Mouse (Mus musculus) forebrain, embryonic 12.5 days (tissue): Measurements from ENCODE around the gene Plxna2. TPM values are rescaled to one million over a fixed set of nuclear protein-coding genes. Genes with fewer than 3 reads are reported as not detected.

ENCODE experiments used
- ATAC-seq: fragments of 200-750 bp; cut with Nextera tagmentation; 2 replicates; pipeline ENCODE4 v1.8.0; 2017; ENCODE audit warnings: moderate TSS enrichment; ENCODE audit not compliant: low FRiP score
- H3K27ac ChIP-seq: fragments of 300-500 bp; sonication (generic); 2 replicates; pipeline ENCODE4 v1.5.1; 2016; ENCODE audit warnings: mild to moderate bottlenecking
- H3K27me3 ChIP-seq: fragments of 300-500 bp; sonication (generic); 2 replicates; pipeline ENCODE4 v1.6.1; 2016; ENCODE audit warnings: mild to moderate bottlenecking
- H3K36me3 ChIP-seq: fragments of 300-500 bp; sonication (generic); replicated peaks from 2 replicates; pipeline ENCODE4 v1.6.1; 2016; ENCODE audit warnings: mild to moderate bottlenecking
- H3K4me1 ChIP-seq: fragments of 300-500 bp; sonication (generic); 2 replicates; pipeline ENCODE4 v1.6.1; 2016
- H3K4me2 ChIP-seq: fragments of 300-500 bp; sonication (generic); 2 replicates; pipeline ENCODE4 v1.6.1; 2016; ENCODE audit warnings: mild to moderate bottlenecking, moderate library complexity
- H3K4me3 ChIP-seq: fragments of 300-500 bp; sonication (generic); replicated peaks from 2 replicates; pipeline ENCODE4 v1.5.1; 2016; ENCODE audit warnings: mild to moderate bottlenecking
- H3K9ac ChIP-seq: fragments of 300-500 bp; sonication (generic); 2 replicates; pipeline ENCODE4 v1.6.1; 2016; ENCODE audit warnings: mild to moderate bottlenecking
- H3K9me3 ChIP-seq: fragments of 300-500 bp; sonication (generic); 2 replicates; pipeline ENCODE4 v1.6.1; 2016
- WGBS: fragments of 180-500 bp; shearing (Covaris S2); methylation state at CpG from one replicate; pipeline ENCODE4 v1.1.7; 2016; 5-methylcytosine and 5-hydroxymethylcytosine counted together
- polyA plus RNA-seq: library from polyadenylated mRNA; unstranded; fragments of >200 nt; fragmentation: Nextera tagmentation; extraction: Ambion mirVana; gene quantifications from 2 replicates; pipeline ENCODE4 v1.2.1, GENCODE M21; 2016

Plxna2 gene
- polyA plus RNA-seq, 1 experiment from 2014 or later: 34.0 TPM

DNA sequence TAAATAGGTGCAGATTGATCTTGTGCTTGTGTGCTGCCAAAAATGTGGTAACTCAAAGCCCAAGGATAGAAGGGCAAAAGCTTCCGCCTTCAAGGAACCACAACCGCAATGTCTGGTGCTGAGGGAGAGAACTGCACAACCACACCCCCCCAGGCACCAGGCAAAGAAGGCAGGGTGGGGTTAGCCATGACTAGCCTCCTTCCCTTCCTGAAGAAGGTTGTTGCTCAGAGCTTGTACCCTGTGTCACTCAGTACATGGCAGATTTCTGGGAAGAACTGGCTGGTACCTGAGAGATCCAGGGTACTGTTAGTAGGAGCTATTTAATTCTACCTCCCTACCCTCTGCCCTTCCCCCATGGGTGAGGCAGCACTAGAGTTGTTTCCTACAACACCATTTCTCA is 8.1 kb downstream of the Plxna2 start:
- peak overlapping the region; percentile 17 for H3K4me2 ChIP-seq
- H3K9ac ChIP-seq: no peak overlapping the region
- no peak overlapping the region for H3K4me3 ChIP-seq
- no peaks in the 10 kb centered on the region for H3K9me3 ChIP-seq
- H3K27ac ChIP-seq: no peak overlapping the region
- ATAC-seq: no peak
- H3K4me1 ChIP-seq: peaks cover 94% of the 10 kb centered on the region
- no peaks in the 10 kb centered on the region for H3K27me3 ChIP-seq
- no peaks in the 10 kb centered on the region for H3K36me3 ChIP-seq
- 85% methylated on average over 2 of the region's 2 CpGs for WGBS

DNA sequence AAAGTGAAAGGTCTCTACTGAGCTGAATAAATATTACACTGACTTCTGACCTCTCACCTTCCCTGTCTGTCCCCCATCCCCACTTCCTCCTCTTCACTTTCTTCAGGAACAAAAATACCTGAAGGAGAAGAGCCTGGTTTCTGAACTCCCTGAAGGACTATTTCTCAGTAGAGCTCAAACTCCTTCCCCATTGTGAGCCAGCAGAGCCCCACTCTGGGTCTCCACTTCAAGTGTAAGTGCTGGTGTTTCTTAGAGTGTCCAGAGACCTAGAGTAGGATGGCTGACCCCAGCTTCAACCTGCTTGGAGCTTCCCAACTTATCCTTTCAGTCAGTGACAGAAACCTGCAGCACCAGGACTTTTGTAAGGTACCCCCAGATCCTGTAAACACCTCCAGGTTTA is 9.3 kb downstream of the Plxna2 start:
- Histone ChIP-seq H3K27me3 (no peaks in the 10 kb centered on the region), H3K36me3 (no peaks in the 10 kb centered on the region), H3K9ac (no peak overlapping the region), H3K4me3 (no peak overlapping the region), H3K4me1 (peaks cover 92% of the 10 kb centered on the region), H3K27ac (no peak overlapping the region), H3K9me3 (no peaks in the 10 kb centered on the region), H3K4me2 (no peak overlapping the region)
- ATAC-seq: no peak

DNA sequence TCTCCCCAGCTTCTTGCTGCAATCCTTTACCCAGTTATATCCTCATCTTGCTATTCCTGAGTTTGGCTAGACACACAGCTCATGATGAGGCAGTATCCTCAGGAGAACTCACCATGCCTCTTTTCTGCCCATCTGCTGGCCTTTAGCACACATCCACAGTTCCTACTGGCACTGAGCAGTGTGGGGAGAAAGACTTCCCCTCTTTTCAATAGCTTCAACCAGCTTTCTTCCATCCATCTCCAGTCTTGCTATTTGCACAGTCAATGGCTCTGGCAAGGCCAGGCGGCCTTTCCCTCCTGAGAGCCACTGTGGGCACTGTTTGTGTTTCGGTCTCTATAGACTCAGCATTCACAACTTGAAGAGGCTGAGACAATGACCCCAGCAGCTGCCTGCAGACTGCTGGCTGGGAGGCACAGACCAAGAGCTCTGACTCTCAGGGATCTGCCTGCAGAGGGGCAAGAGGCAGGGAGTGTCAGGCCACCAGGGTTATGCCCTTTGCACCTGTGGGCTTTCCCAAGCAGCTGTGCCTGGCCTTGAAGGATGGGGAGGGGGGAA is 11.2 kb downstream of the Plxna2 start:
- Histone ChIP-seq H3K9ac (no peak overlapping the region), H3K4me1 (peaks cover 74% of the 10 kb centered on the region), H3K27me3 (no peaks in the 10 kb centered on the region), H3K36me3 (no peaks in the 10 kb centered on the region), H3K27ac (peak overlapping the region; percentile 69), H3K4me2 (peak overlapping the region; percentile 21; the same call in 1 of the 2 replicates), H3K9me3 (no peaks in the 10 kb centered on the region), H3K4me3 (no peak overlapping the region)
- ATAC-seq: peak; percentile 71
- 11% methylated on average over 2 of the region's 2 CpGs for whole genome bisulfite sequencing

DNA sequence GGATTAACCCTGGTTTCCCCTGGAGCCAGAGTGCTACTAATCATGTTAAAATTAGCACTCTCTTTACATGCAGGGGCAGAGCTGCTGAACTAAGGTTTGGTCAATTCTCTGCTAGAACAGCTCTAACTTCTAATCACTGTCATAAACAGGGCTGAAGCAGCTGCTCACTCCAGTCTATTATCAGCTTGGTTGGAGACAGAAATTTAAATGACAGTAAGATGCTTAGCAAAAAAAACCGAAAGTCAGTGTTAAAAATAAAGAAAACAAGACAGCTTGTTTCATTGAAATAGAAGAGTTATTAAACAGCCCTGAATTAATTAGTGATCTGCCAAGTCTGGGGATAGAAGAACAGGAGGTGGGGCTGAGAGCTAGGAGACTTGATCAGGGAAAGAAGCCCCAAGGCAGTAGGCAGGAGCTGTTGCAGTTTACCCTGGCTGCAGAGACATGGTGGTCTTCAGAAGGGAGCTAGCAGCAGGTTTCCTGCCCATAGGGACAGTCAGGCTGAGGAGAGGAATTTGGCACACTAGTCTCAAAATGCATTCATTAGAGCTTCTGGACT is 12.6 kb downstream of the Plxna2 start:
- WGBS: 31% methylated on average over 1 of the region's 1 CpGs
- Histone ChIP-seq H3K4me3 (no peak overlapping the region), H3K9ac (no peak overlapping the region), H3K4me1 (peaks cover 71% of the 10 kb centered on the region), H3K27me3 (no peaks in the 10 kb centered on the region), H3K27ac (peak overlapping the region; percentile 61), H3K9me3 (no peaks in the 10 kb centered on the region), H3K36me3 (no peaks in the 10 kb centered on the region), H3K4me2 (no peak overlapping the region)
- ATAC-seq: no peak; the same call in 1 of the 2 replicates

DNA sequence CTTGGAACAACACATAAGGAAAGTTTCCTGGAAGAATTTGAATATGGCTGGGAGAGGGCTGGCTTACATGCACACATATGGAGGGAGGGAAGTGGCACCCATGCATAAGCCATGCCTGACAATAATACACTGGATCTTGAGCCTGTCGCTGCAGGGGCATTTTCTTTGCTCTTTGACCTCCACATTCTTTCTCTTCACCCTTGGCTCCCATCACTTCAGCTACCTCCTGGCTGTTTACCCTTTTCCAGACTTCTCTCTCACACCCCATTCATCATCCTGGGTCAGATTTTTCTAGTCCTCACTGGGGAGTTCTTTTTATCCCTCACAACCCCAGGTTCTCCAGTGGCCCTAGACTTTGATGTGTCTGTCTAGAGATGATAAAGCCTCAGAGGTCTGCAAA is 13.6 kb downstream of the Plxna2 start:
- Histone ChIP-seq H3K36me3 (no peaks in the 10 kb centered on the region), H3K4me2 (no peak overlapping the region), H3K4me1 (peaks cover 63% of the 10 kb centered on the region), H3K9ac (no peak overlapping the region), H3K9me3 (no peaks in the 10 kb centered on the region), H3K4me3 (no peak overlapping the region), H3K27me3 (no peaks in the 10 kb centered on the region), H3K27ac (no peak overlapping the region)
- 69% methylated on average over 1 of the region's 1 CpGs for WGBS
- ATAC-seq: no peak

DNA sequence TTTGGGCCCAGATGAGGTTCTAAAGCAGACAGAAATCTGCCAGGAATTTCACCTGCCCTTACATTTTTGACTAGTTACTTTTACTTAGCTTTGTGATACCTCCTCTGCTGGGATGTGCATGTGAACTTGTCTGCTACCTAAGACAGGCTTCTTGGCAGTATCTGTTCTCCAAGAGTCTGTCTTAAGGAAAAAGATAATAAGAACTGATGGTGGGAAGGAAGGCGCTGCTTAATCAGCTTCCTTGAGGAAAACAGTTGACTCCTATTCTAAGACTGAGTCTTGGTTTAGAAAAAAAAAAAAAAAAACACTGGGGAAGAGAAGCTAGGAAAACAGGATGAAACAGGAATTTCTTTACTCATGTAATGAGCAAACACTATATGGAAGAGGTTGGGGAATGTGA is 14.0 kb downstream of the Plxna2 start:
- H3K36me3 ChIP-seq: no peaks in the 10 kb centered on the region
- peaks cover 63% of the 10 kb centered on the region for H3K4me1 ChIP-seq
- 82% methylated on average over 1 of the region's 1 CpGs for WGBS
- H3K9ac ChIP-seq: no peak overlapping the region
- no peak overlapping the region for H3K4me3 ChIP-seq
- ATAC-seq: no peak
- no peaks in the 10 kb centered on the region for H3K9me3 ChIP-seq
- H3K27me3 ChIP-seq: no peaks in the 10 kb centered on the region
- H3K27ac ChIP-seq: no peak overlapping the region
- H3K4me2 ChIP-seq: no peak overlapping the region

DNA sequence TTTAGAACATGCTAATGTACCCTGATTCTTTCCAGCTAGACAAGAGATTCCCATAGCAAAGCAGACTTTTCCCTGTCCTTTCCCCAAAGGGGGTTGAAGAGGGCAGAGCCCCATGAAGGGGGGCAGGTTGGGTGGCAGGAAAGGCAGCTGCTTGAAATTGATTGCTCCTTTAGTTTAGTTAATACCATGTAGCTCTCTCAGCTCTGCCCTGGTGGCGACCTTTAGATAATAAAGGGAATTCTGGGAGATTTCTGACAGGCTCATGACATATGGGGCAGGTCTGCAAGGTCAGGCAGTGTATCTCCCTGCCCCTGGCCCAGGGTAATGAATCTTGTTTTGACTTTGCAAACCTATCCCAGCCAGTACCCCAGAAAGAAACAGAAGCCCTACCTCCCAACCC is 17.4 kb downstream of the Plxna2 start:
- ATAC-seq: no peak
- Histone ChIP-seq H3K4me1 (peaks cover 43% of the 10 kb centered on the region), H3K4me3 (no peak overlapping the region), H3K9me3 (no peaks in the 10 kb centered on the region), H3K9ac (no peak overlapping the region), H3K36me3 (no peaks in the 10 kb centered on the region), H3K4me2 (no peak overlapping the region), H3K27me3 (no peaks in the 10 kb centered on the region), H3K27ac (no peak overlapping the region)
- WGBS: 39% methylated on average over 1 of the region's 1 CpGs

DNA sequence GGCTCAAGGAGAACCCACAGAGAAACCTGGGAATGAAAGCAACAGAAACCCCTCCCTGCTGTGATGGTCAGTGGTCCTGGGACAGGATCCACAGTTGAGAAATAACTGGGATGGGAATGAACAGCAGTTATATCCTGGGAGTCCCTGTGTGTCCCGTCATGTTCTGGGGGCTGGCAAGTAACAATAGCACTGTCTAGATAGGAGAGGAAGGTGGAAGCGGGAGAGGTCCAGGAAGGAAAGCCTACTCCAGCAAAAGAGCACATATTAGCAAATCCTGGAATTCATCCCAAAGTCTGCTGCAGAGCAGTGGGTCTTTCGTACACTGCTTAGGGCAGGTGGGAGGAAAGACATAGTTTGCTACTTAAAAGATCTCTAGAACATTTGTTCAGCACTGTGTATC is 17.9 kb downstream of the Plxna2 start:
- Histone ChIP-seq H3K27ac (0 out of 2 replicates have a peak overlapping the region, but pooled peaks have one; percentile 31), H3K27me3 (no peaks in the 10 kb centered on the region), H3K4me3 (no peak overlapping the region), H3K4me2 (no peak overlapping the region), H3K4me1 (peaks cover 38% of the 10 kb centered on the region), H3K9ac (no peak overlapping the region), H3K36me3 (no peaks in the 10 kb centered on the region), H3K9me3 (no peaks in the 10 kb centered on the region)
- ATAC-seq: no peak
- WGBS: 78% methylated on average over 3 of the region's 3 CpGs

DNA sequence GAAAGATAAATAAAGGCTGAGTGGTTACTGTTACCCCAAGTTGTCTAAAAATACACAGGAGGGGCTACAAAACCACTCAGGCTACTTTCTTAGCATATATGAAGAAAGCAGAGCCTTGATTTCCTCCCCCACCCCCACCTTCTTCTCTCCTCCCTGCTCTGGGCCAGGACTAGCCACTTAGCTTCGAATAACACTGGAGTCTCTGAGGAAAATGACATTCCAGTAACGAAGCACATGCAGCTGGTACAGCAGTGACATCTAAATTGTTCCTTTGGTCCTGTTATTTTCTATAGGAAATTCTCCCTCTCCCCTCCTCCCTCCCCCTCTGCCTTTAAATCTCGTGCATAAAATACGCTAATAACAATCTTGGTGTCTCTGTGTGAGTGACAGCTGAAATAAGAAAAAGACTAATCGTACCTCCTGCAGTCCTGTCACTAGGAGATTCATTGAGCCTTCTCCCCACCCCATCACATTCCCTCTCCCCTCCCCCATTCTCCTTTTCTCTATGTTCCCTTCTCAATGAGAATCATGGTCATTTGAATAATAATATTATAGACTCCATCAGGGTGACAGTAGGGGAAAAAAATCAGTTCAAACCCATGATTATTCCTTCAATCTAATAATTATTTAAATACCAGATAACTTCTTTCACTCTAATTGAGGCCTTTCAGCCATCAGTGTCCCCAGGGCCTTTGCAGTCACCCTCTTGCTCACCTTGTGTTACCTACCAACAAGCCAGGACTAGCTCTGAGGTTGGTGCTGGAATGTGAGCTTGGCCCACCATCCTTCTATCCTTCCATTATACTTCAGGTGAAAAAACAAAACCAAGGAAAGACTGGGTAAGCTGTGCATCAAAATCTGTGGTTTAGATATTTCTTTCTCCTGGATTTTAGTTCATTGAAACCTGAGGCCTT is 19.6 kb downstream of the Plxna2 start:
- Histone ChIP-seq H3K4me1 (peaks cover 27% of the 10 kb centered on the region), H3K36me3 (no peaks in the 10 kb centered on the region), H3K4me3 (no peak overlapping the region), H3K4me2 (no peak overlapping the region), H3K27ac (peak overlapping the region; percentile 68; the same call in 1 of the 2 replicates), H3K27me3 (no peaks in the 10 kb centered on the region), H3K9me3 (no peaks in the 10 kb centered on the region), H3K9ac (no peak overlapping the region)
- peak; percentile 89 for ATAC-seq
- 11% methylated on average over 5 of the region's 5 CpGs for WGBS

DNA sequence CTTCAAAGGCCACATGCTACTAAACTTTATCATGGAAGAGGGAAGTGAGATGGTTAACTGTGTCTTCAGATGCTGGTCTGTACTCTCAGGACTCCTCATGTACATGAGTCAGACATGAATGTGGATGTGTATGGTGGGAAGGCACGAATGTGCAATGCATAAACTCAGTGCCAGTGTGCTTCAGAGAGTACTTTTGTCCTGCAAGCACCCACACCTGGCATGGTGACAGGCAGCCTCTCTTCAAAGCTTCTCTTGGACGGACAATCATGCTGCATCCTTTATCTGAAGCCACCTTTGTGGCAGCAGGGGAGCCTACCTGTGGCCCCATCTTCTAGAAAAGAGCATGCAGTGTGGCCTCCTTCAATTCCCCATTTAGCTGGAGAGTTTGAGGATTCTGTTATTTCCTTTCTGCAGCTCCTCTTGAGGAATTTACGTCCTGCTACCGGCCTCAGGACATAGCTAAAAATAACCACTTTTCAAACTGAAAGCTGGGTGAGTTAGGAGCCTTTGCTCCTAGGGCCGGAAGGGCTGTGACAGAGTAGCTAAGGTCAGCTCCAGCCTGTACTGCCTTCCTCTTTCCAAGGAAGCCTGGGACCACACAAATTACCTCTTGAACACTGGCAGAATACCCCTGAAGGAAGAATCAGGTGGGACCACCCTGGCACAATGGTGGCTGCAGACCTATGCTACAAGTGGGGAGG is 23.7 kb downstream of the Plxna2 start:
- Histone ChIP-seq H3K4me3 (no peak overlapping the region), H3K27ac (no peak overlapping the region), H3K9me3 (no peaks in the 10 kb centered on the region), H3K36me3 (peaks cover 19% of the 10 kb centered on the region), H3K27me3 (no peaks in the 10 kb centered on the region), H3K4me2 (no peak overlapping the region), H3K9ac (no peak overlapping the region), H3K4me1 (peaks cover 15% of the 10 kb centered on the region)
- no peak for ATAC-seq
- WGBS: 81% methylated on average over 5 of the region's 5 CpGs

DNA sequence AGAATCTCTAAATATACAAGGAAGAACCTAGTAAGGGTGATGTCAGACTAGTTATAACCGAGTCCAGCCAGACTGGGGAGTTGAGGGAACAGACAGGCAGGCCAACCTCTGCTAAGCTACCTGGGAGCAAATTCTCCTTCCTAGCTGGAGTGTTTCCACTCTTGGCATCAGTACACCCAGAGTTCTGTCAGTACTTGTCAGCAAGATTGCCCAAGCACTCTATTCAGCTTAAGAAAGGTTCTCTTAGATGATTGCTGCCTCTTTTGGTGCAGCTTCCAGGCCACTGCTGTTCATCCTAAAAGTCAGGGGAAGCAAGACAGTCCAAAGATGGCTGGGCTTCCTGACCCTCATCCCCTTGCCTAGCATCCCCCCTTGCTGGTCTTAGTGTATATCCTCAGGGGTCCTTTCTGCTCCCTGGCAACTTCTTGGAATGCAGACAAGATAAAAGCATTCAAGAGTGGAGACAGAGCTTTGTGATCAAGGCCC is 24.3 kb downstream of the Plxna2 start:
- no peak overlapping the region for H3K9ac ChIP-seq
- H3K4me3 ChIP-seq: no peak overlapping the region
- ATAC-seq: no peak
- 86% methylated on average over 1 of the region's 1 CpGs for WGBS
- H3K4me2 ChIP-seq: no peak overlapping the region
- H3K36me3 ChIP-seq: peaks cover 19% of the 10 kb centered on the region
- no peaks in the 10 kb centered on the region for H3K9me3 ChIP-seq
- H3K4me1 ChIP-seq: peaks cover 10% of the 10 kb centered on the region
- H3K27me3 ChIP-seq: no peaks in the 10 kb centered on the region
- H3K27ac ChIP-seq: no peak overlapping the region

DNA sequence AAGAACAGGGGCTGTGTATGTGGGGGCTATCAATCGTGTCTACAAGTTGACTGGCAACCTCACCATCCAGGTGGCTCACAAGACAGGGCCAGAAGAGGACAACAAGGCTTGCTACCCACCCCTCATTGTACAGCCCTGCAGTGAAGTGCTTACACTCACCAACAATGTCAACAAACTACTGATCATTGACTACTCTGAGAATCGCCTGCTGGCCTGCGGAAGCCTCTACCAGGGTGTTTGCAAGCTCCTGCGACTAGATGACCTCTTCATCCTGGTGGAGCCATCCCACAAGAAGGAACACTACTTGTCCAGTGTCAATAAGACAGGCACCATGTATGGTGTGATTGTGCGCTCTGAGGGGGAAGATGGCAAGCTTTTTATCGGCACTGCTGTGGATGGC is 25.9 kb downstream of the Plxna2 start:
- Histone ChIP-seq H3K27ac (no peak overlapping the region), H3K4me2 (no peak overlapping the region), H3K9ac (no peak overlapping the region), H3K4me3 (no peak overlapping the region), H3K36me3 (peaks cover 19% of the 10 kb centered on the region), H3K9me3 (no peaks in the 10 kb centered on the region), H3K27me3 (no peaks in the 10 kb centered on the region), H3K4me1 (no peaks in the 10 kb centered on the region; the same call in 1 of the 2 replicates)
- 95% methylated on average over 6 of the region's 6 CpGs for WGBS
- no peak for ATAC-seq
